Mouse (Mus musculus): Measurements from ENCODE around the gene Sel1l.
"Not testable (repeated sequence)": the region's sequence is repeated elsewhere in the genome, so short reads cannot be mapped to it uniquely, and the experiment has no call there.

The Sel1l gene

GRCm38 (mm10) chr12:91815990-91816389 lies 33.0 kb downstream of the Sel1l start:
- DNase-seq: peak in 1 of 2 experiments; percentile 22

GRCm38 (mm10) chr12:91815552-91815951 lies 33.4 kb downstream of the Sel1l start:
- no peak for DNase-seq

DNA sequence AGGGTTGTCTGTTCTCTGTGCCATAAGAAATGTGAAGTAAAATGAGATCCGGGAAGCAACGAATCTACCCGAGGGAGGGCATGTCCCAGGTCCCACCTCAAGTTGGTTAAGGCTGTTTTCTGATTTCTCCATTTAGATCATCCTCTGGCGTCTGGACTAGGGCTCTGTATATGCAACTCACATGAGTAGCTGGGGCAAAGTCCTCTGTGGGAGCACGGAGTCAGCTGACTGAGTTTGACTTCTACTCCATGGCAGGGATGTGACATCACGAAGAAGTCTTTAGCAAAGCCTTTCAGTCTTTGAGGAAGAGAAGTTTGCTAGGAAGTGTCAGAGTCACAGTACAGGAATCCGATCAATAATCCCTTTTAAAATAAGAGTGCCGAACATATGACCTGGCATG lies 40.0 kb downstream of the Sel1l start:
- DNase-seq: no peak

DNA sequence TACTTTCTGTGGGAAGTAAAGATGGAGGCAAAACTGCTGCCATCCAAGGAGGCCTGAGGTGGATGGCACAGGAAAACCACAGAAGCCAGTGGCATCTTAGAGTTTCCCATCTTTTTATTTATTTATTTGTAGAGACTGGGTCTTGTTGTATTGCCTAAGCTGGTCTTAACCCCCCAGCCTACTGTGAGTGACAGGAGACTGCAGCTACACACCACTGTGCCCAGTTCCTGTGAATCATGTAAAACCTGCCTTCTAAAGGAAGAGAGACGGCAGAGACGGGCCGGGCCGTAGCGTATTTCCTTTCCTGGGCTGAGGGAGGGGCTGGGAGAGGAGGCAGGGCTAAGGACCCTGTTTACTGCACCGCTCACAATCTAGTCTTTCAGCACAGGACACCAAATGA lies 41.2 kb downstream of the Sel1l start:
- DNase-seq: no peak

DNA sequence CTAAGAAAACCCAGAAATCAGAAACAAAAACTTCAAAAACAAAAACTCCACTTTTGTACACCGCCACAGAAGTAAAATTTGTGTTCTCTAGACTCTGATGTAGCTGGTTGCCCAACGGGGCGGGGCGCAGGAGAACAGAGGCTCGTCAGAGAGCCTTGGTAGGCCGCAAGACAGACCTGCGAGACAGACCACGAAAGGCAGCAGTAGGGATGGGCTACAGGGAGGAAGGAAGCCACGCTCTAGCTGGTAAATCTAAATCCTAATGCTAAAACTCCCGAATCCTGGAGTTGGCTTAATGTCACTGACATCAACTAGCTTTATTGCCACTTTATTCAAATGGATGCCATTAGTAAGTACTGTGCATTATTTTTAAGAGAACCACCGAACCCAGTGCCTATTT lies 41.9 kb downstream of the Sel1l start:
- DNase-seq: no peak

DNA sequence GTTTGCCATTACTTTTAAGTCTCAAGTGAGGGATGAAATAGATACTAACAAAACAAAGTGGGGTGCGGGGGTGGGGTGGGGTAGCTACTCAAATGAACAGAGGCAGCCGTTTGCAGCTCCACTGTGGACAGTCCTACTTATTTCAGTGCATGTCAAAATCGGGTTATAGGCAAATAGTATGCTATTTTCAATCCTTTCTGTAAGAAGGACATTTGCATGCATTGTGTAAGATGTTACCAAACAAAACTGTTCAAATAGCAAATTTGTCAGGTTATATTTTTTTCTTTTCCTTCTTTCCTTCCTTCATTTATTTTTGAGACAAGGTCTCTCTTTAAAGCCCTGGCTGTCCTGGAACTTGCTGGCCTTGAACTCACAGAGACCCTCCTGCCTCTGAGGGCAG lies 44.7 kb downstream of the Sel1l start:
- no peak for DNase-seq

DNA sequence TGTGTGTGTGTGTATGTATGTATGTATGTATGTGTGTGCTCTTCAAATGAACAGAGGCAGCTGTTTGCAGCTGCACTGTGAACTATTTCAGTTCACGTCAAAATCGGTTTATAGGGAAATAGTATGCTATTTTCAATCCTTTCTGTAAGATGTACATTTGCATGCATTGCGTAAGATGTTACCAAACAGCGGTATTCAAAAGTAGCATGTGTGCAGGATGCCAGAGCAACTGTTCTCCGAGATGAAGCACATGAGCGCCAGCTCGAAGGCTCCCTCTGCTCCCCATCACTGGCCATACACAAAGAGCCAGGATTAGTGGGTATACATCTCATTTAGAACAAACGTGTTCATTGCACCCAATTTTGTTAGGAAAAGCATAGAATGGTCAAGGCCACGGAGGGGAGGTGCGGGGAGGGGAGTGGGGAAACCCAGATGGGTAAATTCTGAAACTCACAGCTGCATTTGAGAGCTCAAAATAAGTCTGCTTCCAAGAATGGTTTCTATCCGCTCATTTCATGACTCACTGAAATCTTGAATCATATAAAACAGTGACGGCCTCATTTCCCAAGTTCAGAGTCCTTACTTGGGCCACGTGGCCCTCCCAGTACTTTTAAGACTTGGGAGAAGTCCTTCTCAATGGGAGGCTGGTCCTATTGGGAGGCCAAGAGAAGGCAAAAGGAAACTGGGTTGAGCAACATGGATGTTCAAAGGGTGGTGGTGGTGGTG lies 45.6 kb downstream of the Sel1l start:
- no peak for DNase-seq

- DNase-seq: no peak
Measured at GRCm38 (mm10) chr12:91802586-91803206, 46.3 kb downstream of the Sel1l start.

DNA sequence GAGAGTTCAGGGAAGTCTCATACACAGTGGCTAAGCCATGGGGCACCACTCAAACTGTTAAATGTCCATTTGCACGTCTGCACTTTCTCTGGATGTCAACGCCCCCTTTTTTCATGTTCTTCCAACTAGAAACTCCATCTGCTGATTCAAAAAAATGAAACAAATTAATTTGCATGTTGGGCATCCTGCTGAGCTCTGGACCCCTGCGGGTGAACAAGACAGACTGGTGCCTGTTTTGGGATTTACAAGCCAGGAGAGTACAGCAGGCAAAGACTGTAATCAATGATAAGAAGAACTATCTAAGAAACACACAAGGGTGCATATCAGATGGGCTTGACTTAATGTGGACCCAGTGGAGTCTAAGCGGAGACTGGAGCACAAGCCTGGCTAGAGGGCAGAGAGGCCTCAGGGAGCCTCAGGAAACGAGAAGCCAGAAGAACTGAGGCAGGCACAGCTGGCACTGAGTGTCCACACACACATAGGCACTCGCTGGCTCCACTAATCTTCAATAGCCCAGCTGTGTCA lies 48.0 kb downstream of the Sel1l start:
- DNase-seq: no peak

DNA sequence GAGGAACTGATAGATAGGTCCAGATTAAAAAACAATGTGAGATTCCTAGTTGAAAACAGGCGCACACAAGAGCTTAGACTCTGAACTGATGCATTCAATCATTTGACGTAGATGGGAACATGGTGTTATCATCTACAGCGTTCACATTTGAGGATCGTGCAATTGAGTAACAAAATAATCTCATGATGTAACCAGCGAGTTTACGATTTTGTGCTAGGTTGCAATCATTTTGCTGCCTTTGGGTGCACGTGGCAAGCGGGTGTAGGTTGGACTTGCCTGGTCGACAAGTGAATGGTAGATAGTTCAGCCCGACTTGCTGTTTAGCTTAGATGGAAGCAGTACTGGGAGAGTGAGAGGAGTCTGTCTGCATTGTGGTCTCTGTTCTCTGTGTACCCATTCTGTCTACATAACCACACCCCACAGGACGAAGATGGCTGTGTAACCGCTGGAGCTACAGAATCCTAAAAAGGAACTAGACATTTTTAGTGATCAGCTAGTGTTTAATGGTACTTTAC lies 49.1 kb downstream of the Sel1l start:
- DNase-seq: no peak

DNA sequence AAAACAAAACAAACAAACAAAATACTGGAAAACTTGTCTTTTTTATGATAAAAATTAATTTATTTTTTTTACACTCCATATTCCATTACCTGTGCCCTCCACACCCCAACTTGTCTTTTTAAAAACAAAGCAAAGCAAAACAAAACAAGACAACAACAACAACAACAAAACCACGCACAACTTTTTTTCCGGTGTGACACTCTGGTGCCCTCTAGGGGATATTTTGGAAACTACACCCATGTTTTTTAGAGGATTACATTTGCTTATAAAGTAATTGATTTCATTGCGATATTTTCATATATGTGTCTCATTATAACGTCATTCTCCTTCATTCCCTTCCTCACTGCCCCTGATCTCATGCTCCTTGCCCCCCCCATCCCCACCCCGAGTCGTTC lies 49.6 kb downstream of the Sel1l start:
- no peak for DNase-seq

- DNase-seq: no peak
Measured at GRCm38 (mm10) chr12:91798720-91799378, 50.1 kb downstream of the Sel1l start.

DNA sequence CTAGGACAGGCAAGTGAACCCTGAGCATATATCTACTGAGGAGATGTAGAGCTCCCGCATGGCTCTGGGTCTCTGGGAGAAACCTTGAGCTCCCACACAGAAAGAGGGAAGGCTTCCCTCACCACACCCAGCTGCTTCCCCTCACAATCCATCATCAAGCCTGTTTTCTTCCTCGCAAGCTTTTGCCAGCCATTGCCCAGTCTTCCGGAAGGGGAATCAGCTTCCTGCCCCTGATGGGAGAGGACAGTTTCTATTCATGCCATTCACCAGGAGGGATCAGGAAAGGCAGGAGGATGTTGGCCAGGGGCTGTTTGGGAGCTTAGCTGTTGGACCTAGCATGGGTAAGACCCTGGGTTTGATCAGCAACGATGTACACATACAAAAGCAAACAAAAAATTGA lies 52.2 kb downstream of the Sel1l start:
- DNase-seq: no peak

DNA sequence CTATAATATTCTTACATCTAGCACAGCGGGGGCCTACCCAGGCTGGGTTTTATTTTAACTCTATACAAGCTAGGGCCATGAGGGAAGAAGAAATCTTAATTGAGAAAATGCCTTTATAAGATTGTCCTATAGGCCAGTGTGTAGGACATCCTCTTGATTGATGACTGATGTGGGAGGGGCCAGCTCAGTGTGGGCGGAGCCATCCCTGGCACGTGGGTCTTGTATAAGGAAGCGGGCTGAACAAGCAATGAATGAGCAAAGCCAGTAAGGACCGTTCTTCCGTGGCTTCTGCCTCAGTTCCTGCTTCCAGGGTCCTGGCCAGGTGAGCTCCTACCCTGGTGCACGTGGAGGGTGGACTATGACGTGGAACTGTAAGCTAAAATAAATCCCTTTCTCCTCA lies 55.7 kb downstream of the Sel1l start:
- no peak for DNase-seq

DNA sequence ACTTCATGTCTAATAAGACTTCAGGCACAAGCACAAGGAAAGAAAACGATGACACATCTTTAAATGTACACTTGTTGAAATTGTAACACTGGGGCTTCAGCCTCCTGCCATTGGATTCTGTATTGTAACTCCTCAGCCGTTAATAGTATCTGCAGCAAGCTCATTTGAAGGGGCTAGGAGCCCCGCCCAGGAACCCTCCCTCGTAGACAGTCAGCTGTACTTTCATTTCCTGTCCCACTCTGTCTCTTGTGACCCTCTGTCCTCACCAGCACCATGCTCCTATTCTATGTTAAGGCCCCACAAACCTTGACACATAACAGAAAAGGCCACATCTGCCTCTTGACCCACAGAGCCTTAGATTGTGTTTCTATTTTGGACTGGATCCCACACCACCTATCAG lies 57.1 kb downstream of the Sel1l start:
- DNase-seq: no peak

DNA sequence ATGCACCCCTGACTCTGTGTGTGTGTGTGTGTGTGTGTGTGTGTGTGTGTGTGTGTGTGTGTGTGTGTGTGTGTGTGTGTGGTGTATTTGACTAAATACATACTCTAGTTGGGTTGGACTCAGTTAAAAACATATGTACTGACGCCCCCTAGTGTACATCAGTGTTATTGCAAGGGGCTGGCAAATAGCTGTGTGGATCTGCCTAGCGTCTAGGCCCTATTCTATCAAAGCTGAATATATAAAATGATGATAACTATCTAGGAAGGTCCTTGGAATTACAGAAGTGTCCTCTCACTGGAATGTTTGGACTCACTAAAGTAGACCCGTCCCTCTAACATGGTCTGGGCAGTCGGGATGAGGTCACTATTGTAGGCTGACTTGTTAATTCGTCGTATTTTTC lies 59.2 kb downstream of the Sel1l start:
- DNase-seq: peak in 1 of 2 experiments; percentile 41

- not testable (repeated sequence) for DNase-seq
Measured at GRCm38 (mm10) chr12:91788446-91788845, 60.5 kb downstream of the Sel1l start.

GRCm38 (mm10) chr12:91787959-91788437 lies 61.0 kb downstream of the Sel1l start, which contains the start of gene Ston2:
Gene Ston2, minus strand, starts transcription at chr12:91788387.
- no peak for DNase-seq

GRCm38 (mm10) chr12:91786355-91786754 lies 62.6 kb downstream of the Sel1l start:
- DNase-seq: no peak

- DNase-seq: no peak
Measured at GRCm38 (mm10) chr12:91781432-91781831, 67.5 kb downstream of the Sel1l start.

DNA sequence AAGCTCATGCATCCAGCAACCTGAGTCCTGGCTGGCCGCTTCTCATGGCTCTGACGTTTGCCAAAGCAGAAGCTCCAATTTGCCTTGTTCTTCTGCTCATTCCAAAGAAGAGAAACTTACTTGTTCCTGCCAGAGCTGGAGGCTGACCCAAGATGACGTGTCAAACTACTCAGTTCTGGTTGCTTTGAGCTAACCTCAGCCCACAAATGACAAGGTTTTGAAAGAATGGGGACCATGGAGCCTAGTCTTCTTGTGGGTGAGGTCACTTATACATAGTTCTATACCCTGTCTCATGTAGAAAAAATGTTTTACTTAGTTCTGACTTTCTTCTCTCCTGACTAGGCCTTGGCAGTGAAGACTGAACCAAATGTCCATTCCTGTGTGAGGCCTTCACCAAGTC lies 68.4 kb downstream of the Sel1l start:
- no peak for DNase-seq

GRCm38 (mm10) chr12:91779004-91779365 lies 70.0 kb downstream of the Sel1l start:
- peak; percentile 67 to 77 for DNase-seq

GRCm38 (mm10) chr12:91778211-91779003 lies 70.5 kb downstream of the Sel1l start:
- DNase-seq: peak; percentile 32 to 33

Data from thymus, adult 18-20 months (tissue).